Mouse (Mus musculus): Measurements from ENCODE around the gene Top1.
A peak's percentile ranks its signal among the peaks of the same experiment; 100 is the strongest.

- TF ChIP-seq SMC3 (IDR thresholded peaks at IDR 0.05; ENCODE audit: low read depth, low read length), result peak; percentile 95
- peak; percentile 94 to 98 for TF ChIP-seq CTCF (conservative IDR thresholded peaks at IDR 0.05 in 1 of 2, IDR thresholded peaks at IDR 0.05 in 1 of 2; ENCODE audit: low read depth in 2 of 2, low read length in 2 of 2)
These were observed 48.0 kb upstream of the Top1 start for GRCm38 (mm10) chr2:160597582-160598281.

Measured in CH12.LX (cell line).